Mouse (Mus musculus): Measurements from ENCODE around the gene Dlg2. TPM values are rescaled to one million over a fixed set of nuclear protein-coding genes. Genes with fewer than 3 reads are reported as not detected.
A peak's percentile ranks its signal among the peaks of the same experiment; 100 is the strongest.

Dlg2 gene
- polyA plus RNA-seq, 1 experiment = 38.6 TPM

DNA sequence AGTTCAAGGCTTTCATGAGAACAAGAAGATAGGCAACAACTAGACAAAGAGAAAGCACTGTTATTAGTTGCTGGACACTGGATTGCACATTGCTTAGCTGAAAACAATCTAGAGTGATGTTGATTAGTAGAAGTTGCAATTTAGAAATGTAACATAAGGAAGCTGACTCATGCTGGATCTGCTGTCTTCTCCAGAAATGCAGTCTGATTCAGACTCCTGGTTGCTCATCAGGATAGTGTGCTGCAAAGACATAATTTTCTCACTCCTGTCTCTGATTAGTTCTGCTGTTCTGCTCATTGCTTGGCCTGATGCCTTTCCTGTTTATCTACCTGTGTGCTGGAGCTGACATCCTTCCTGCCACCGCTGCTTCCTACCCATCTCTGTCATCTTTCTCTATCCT lies 1572.4 kb downstream of the Dlg2 start:
- DNase-seq (ENCODE audit: low read depth) = no peak
- no peak for TF ChIP-seq CTCF (IDR thresholded peaks at IDR 0.05; ENCODE audit: borderline replicate concordance, extremely low read depth, insufficient read depth, insufficient read length)
- TF ChIP-seq POLR2A (IDR thresholded peaks at IDR 0.05; ENCODE audit: borderline replicate concordance, extremely low read depth, insufficient read depth, insufficient read length, poor library complexity, severe bottlenecking) = no peak

DNA sequence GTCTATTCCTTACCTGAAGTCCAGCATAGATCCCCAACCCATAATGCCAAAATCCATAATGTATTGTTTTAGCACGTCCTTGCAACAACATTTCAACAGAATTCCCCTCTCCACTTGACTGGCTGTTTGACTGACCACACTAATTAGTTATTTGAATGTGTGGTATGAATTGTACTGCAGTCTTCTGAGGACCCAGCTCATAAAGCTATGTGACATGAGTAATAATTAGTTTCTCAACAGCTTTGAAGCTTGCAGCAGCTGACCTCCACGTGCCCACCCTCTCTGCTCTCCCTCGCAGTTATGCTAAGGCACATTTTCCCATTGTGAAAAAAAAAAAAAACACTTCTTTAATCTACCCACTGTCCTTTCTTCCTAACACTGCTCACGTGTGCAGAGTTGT lies 1590.4 kb downstream of the Dlg2 start:
- TF ChIP-seq CTCF (IDR thresholded peaks at IDR 0.05; ENCODE audit: borderline replicate concordance, extremely low read depth, insufficient read depth, insufficient read length) (no peak), POLR2A (IDR thresholded peaks at IDR 0.05; ENCODE audit: borderline replicate concordance, extremely low read depth, insufficient read depth, insufficient read length, poor library complexity, severe bottlenecking) (no peak)
- DNase-seq (ENCODE audit: low read depth) = peak; percentile 48

DNA sequence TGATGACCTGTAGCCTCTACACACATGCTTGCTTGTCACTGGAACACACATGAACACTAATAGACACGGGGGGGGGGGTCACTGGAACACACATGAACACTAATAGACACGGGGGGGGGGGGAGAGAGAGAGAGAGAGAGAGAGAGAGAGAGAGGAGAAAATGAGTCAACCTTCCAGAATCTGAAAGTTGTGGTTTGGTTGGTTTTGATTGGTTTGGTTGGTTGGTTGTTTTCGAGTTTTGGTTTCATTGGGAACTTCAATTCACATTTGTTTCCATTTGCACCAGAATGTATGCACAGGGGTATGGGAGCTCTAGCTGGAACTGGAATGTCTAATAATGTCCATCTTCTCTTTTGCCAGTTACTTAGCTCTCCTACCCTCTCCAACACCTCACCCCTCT lies 1611.0 kb downstream of the Dlg2 start:
- no peak for DNase-seq (ENCODE audit: low read depth)
- TF ChIP-seq CTCF (IDR thresholded peaks at IDR 0.05; ENCODE audit: borderline replicate concordance, extremely low read depth, insufficient read depth, insufficient read length) = no peak
- TF ChIP-seq POLR2A (IDR thresholded peaks at IDR 0.05; ENCODE audit: borderline replicate concordance, extremely low read depth, insufficient read depth, insufficient read length, poor library complexity, severe bottlenecking) = no peak

GRCm38 (mm10) chr7:92093860-92094259 lies 1617.4 kb downstream of the Dlg2 start:
- TF ChIP-seq POLR2A (IDR thresholded peaks at IDR 0.05; ENCODE audit: borderline replicate concordance, extremely low read depth, insufficient read depth, insufficient read length, poor library complexity, severe bottlenecking) = no peak
- TF ChIP-seq CTCF (IDR thresholded peaks at IDR 0.05; ENCODE audit: borderline replicate concordance, extremely low read depth, insufficient read depth, insufficient read length) = peak; percentile 85; the same call in 1 of the 2 replicates
- DNase-seq (ENCODE audit: low read depth) = peak; percentile 88

GRCm38 (mm10) chr7:92095198-92095597 lies 1618.7 kb downstream of the Dlg2 start:
- DNase-seq (ENCODE audit: low read depth) = no peak
- TF ChIP-seq CTCF (IDR thresholded peaks at IDR 0.05; ENCODE audit: borderline replicate concordance, extremely low read depth, insufficient read depth, insufficient read length) (no peak), POLR2A (IDR thresholded peaks at IDR 0.05; ENCODE audit: borderline replicate concordance, extremely low read depth, insufficient read depth, insufficient read length, poor library complexity, severe bottlenecking) (no peak)

- TF ChIP-seq CTCF (IDR thresholded peaks at IDR 0.05; ENCODE audit: borderline replicate concordance, extremely low read depth, insufficient read depth, insufficient read length) (no peak), POLR2A (IDR thresholded peaks at IDR 0.05; ENCODE audit: borderline replicate concordance, extremely low read depth, insufficient read depth, insufficient read length, poor library complexity, severe bottlenecking) (no peak)
- DNase-seq (ENCODE audit: low read depth) = peak; percentile 73
These were observed 1624.4 kb downstream of the Dlg2 start for GRCm38 (mm10) chr7:92100847-92101246.

DNA sequence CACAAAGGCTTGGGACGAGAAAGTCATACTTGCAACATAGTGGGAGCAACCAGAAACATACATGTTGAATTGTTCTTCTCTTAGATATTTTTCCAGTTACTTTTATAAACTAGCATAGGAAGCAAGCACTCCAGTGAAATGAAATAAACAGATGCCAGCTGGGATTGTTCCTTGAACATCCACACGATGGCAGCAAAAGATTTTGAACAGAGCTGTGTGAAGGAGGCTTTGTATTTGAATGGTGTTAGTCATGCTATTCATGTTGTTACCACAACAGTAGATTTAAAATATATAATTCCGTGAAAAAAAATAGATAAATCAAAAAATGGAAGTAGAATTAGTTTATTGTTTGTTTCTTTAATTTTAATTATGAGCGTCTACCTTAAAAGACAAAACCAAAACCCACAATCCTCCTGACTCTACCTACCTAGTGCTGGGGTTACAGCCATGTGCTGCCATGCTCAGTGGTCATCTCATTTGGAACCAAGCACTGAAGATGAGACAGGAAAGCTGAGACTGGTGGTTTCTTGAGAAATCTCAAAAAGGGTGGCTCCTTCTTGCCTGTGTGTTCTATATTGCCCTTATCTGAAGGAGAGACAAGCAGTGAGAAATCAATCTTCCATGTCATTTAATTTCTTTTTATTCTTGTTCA lies 1626.5 kb downstream of the Dlg2 start:
- DNase-seq (ENCODE audit: low read depth) = peak; percentile 87
- TF ChIP-seq CTCF (IDR thresholded peaks at IDR 0.05; ENCODE audit: borderline replicate concordance, extremely low read depth, insufficient read depth, insufficient read length) (peak; percentile 72; the same call in 1 of the 2 replicates), POLR2A (IDR thresholded peaks at IDR 0.05; ENCODE audit: borderline replicate concordance, extremely low read depth, insufficient read depth, insufficient read length, poor library complexity, severe bottlenecking) (no peak)

GRCm38 (mm10) chr7:92105477-92105876 lies 1629.0 kb downstream of the Dlg2 start:
- DNase-seq (ENCODE audit: low read depth) = peak; percentile 59
- TF ChIP-seq POLR2A (IDR thresholded peaks at IDR 0.05; ENCODE audit: borderline replicate concordance, extremely low read depth, insufficient read depth, insufficient read length, poor library complexity, severe bottlenecking) = no peak
- no peak for TF ChIP-seq CTCF (IDR thresholded peaks at IDR 0.05; ENCODE audit: borderline replicate concordance, extremely low read depth, insufficient read depth, insufficient read length)

DNA sequence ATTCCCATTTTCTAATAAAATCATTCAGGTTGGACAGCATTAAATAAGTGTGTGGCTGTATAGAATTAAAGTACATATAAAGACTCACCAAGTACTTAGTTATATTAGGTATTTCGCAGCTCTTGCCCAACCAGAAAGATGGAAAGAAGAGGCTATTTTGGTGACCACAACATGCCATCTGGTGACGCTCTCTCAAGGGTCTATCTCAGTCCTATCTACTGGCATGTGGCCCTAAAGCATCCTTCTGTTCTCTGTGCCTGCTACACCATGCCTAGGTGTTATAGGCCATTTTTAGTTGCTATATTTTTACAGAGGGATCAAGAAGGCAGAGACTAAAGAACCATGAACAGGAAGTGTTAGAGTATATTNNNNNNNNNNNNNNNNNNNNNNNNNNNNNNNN lies 1629.5 kb downstream of the Dlg2 start:
- no peak for DNase-seq (ENCODE audit: low read depth)

DNA sequence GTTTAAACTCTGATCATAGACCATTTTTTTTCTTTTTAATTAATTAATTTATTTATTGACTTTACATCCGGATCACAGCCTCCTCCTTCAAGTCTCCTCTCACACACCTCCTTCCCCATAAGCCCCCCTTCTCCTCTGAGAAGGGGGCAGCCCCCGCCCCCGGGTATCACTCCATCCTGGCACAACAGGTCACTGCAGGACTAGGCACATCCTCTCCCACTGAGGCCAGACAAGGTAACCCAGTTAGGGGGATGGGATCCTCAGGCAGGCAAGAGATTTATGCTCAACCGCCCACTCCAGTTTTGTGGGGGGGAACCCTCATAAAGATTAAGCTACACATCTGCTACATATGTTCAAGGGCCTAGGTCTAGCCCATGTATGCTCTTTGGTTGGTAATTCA lies 1636.6 kb downstream of the Dlg2 start:
- TF ChIP-seq POLR2A (IDR thresholded peaks at IDR 0.05; ENCODE audit: borderline replicate concordance, extremely low read depth, insufficient read depth, insufficient read length, poor library complexity, severe bottlenecking) = no peak
- DNase-seq (ENCODE audit: low read depth) = no peak

More for the DNA sequence above, 1629.5 kb downstream of the Dlg2 start:
- TF ChIP-seq CTCF (IDR thresholded peaks at IDR 0.05; ENCODE audit: borderline replicate concordance, extremely low read depth, insufficient read depth, insufficient read length) = no peak
- TF ChIP-seq POLR2A (IDR thresholded peaks at IDR 0.05; ENCODE audit: borderline replicate concordance, extremely low read depth, insufficient read depth, insufficient read length, poor library complexity, severe bottlenecking) = no peak

GRCm38 (mm10) chr7:92115237-92115871 lies 1638.9 kb downstream of the Dlg2 start:
- TF ChIP-seq POLR2A (IDR thresholded peaks at IDR 0.05; ENCODE audit: borderline replicate concordance, extremely low read depth, insufficient read depth, insufficient read length, poor library complexity, severe bottlenecking) (no peak), CTCF (IDR thresholded peaks at IDR 0.05; ENCODE audit: borderline replicate concordance, extremely low read depth, insufficient read depth, insufficient read length) (no peak)
- no peak for DNase-seq (ENCODE audit: low read depth)

GRCm38 (mm10) chr7:92123276-92123675 lies 1646.8 kb downstream of the Dlg2 start:
- TF ChIP-seq CTCF (IDR thresholded peaks at IDR 0.05; ENCODE audit: borderline replicate concordance, extremely low read depth, insufficient read depth, insufficient read length) (no peak), POLR2A (IDR thresholded peaks at IDR 0.05; ENCODE audit: borderline replicate concordance, extremely low read depth, insufficient read depth, insufficient read length, poor library complexity, severe bottlenecking) (no peak)
- DNase-seq (ENCODE audit: low read depth) = peak; percentile 77

Measured in brain, embryonic 14.5 days (tissue).